Mouse (Mus musculus) erythroblast, embryonic 14.5 days (primary cell): ENCODE measurements around the gene Rubcnl.

Experiments used
- GATA1 ChIP-seq: IDR thresholded peaks from 2 replicates; pipeline ENCODE4 v1.6.1; 2012; ENCODE audit warnings: low read length, inconsistent platforms, mixed read lengths
- TAL1 ChIP-seq: IDR thresholded peaks from 3 replicates; pipeline ENCODE4 v1.6.1; 2012; ENCODE audit warnings: low read length, inconsistent platforms, mixed read lengths

GRCm38 (mm10) chr14:75003356-75003755, 12.5 kb upstream of the Rubcnl start:
- no peak for TF ChIP-seq GATA1
- TF ChIP-seq TAL1 = no peak
